Mouse (Mus musculus) gastrocnemius, postnatal 25 days (tissue): ENCODE measurements around the gene Itga7. TPM values are rescaled to one million over a fixed set of nuclear protein-coding genes. Genes with fewer than 3 reads are reported as not detected.
A peak's percentile ranks its signal among the peaks of the same experiment; 100 is the strongest.
"Not testable (repeated sequence)": the region's sequence is repeated elsewhere in the genome, so short reads cannot be mapped to it uniquely, and the experiment has no call there.

Experiments
- DNase-seq: peaks from one replicate; pipeline ENCODE4 v3.0.0; 2022
- total RNA-seq, 2 experiments: library from RNA; stranded (reverse); gene quantifications; 1 replicate in 1 of 2; 2 replicates in 1 of 2; pipeline ENCODE4 v1.2.3; 2021

Gene Itga7
- total RNA-seq, 2 experiments from 2014 or later, result 63.5 to 67.3 TPM

GRCm38 (mm10) chr10:128935826-128936440, 2.3 kb downstream of the Itga7 start:
- DNase-seq, result peak; percentile 72

GRCm38 (mm10) chr10:128937756-128938390, 4.3 kb downstream of the Itga7 start:
- peak; percentile 53 for DNase-seq

- peak; percentile 91 for DNase-seq
Measured at GRCm38 (mm10) chr10:128938457-128938856, 4.8 kb downstream of the Itga7 start.

DNA sequence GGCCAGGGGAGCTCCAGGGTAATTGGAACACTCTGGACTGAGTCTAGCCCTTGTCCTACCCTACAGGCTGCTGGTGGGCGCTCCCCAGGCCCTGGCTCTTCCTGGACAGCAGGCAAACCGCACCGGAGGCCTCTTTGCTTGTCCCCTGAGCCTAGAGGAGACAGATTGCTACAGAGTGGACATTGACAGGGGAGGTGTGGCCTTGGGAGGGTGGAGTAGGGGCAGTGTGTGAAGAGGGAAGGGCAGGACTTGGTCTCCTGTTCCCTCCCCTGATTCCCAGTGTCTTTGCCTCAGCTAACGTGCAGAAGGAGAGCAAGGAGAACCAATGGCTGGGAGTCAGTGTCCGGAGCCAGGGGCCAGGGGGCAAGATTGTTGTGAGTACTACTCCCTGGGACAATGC, 5.4 kb downstream of the Itga7 start:
- DNase-seq, result no peak

DNA sequence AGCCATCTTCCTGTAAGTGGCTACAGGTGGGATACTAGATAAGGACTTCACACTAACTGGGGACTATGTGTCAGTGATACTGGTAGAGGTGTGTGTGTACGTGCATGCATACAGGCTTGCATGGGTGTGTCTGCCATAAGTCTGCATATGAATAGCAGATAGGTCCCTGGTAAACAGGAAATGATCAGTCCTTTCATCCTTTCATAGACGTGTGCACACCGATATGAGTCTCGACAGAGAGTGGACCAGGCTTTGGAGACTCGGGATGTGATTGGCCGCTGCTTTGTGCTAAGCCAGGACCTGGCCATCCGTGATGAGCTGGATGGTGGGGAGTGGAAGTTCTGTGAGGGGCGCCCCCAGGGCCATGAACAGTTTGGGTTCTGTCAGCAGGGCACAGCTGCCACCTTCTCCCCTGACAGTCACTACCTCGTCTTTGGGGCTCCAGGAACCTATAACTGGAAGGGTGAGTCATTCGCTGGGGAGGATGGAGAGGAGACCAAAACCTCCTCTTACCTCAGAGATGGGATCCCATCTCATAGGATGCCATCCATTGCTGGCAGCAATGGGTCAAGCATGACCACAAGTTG, 7.0 kb downstream of the Itga7 start:
- DNase-seq, result no peak

DNA sequence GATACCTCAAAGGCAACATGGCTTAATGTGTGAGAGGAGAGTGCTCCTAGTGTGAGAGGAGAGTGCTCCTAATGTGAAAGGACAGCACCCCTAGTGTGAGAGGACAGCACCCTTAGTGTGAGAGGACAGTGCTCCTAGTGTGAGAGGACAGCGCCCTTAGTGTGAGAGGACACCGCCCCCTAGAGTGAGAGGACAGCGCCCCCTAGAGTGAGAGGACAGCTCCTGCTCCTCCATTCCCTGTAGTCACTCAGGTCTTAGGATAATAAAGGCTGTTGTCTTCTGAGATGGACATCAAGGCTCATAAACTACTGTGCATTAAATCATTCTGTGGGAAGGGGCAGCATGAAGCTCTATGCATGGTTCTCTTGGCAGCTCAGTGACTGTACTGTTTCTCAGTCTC, 12.1 kb downstream of the Itga7 start:
- peak; percentile 51 for DNase-seq

DNA sequence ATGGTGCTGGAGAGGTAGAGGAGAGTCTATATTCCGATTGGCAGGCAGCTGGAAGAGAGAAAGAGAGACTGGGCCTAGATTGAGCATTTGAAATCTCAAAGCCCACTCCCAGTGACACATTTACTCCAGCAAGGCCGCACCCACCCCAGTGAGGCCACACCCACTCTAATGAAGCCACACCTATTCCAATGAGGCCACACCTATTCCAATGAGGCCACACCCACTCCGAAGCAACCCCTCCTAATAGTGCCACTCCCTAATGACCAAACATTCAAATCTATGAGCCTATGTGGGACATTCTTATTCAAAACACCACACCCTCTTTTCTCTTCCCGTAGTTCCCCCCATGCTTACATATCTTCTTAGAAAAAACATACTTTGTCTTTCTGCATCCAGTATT, 13.9 kb downstream of the Itga7 start:
- DNase-seq, result no peak

- no peak for DNase-seq
Measured at GRCm38 (mm10) chr10:128950208-128950887, 16.7 kb downstream of the Itga7 start.

DNA sequence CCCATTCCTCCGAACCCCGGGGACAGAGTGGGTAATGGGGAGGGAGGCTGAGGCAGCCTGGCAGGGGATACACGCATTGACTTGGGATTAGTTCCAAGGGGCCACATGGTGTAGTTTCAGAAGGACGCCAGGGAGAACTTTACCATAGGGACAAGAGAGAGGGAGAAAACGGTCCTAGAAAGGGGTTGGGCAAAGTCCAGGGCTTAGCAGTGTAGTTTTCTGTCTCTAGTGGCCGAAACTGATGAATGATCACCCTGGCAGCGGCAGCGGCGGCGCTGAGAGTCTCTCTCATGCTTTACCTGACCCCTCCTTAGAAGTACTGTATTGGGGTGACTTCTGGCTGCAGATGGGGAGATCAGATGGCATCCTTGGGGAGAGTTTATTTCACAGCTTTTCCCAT, 24.7 kb downstream of the Itga7 start:
- no peak for DNase-seq

GRCm38 (mm10) chr10:128960142-128960541, 26.5 kb downstream of the Itga7 start:
- DNase-seq, result no peak

GRCm38 (mm10) chr10:128960590-128961584, 27.3 kb downstream of the Itga7 start, which contains the start of gene Mettl7b:
Gene Mettl7b (minus strand): TSS chr10:128960988.
- DNase-seq, result no peak

DNA sequence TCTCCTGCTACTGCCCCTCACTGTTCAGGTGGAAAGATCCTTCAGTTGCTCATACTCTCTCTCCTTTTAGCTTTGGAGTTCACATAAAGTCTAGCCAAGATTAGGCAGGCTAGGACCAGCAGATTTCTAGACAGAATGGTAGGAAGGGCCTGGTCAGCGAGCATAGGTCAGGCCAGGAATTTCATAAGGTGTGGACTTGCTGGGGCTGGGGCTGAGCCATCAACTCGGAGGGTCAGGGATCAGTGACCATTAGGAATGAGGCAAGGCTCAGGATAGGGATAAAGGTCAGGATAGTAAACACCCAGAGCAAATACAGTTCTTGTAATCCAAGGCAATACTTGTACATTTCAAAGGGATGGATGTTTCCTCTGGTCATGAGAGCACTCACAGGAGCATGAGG, 31.3 kb downstream of the Itga7 start:
- no peak for DNase-seq

GRCm38 (mm10) chr10:128965871-128966270, 32.3 kb downstream of the Itga7 start:
- no peak for DNase-seq

- no peak for DNase-seq
Measured at GRCm38 (mm10) chr10:128968341-128968749, 34.7 kb downstream of the Itga7 start.

GRCm38 (mm10) chr10:128970740-128971250, 37.2 kb downstream of the Itga7 start:
- no peak for DNase-seq

DNA sequence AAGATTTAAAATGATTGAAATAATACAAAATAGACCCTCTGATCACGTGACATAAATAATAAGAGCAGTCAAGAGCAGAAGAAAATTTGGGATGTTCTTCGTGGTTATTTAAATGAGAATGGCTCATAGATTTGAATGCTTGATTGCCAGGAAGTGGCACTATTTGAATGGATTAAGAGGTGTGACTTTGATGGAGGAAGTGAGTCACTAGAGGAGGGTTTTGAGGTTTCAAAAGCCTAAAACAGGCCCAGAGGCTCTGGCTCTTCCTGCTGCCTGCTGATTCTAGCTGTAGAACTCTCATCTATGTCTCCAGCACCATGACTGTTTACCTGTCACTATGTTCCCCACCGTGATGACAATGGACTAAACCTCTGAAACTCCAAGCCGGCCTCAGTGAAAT, 39.2 kb downstream of the Itga7 start:
- DNase-seq, result no peak

DNA sequence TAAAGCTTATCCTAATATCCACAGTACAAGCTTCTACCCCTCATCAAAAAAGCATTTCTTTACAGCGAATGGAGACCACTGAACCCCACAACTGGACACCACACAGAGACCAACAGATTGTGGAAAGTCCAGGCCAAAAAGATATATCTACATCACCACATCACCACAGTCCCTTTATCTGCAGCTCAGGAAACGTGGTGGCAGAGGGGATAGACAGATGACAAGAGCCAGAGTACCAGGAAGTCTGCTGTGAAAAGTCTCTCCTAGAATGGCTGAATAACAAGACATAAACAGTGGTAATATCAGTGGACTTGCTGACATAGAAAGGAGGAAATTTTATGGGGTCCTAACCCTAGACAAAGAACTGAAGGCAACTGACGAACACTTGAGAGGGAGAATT, 42.8 kb downstream of the Itga7 start:
- DNase-seq, result no peak

GRCm38 (mm10) chr10:128977522-128978114, 44.0 kb downstream of the Itga7 start:
- no peak for DNase-seq

DNA sequence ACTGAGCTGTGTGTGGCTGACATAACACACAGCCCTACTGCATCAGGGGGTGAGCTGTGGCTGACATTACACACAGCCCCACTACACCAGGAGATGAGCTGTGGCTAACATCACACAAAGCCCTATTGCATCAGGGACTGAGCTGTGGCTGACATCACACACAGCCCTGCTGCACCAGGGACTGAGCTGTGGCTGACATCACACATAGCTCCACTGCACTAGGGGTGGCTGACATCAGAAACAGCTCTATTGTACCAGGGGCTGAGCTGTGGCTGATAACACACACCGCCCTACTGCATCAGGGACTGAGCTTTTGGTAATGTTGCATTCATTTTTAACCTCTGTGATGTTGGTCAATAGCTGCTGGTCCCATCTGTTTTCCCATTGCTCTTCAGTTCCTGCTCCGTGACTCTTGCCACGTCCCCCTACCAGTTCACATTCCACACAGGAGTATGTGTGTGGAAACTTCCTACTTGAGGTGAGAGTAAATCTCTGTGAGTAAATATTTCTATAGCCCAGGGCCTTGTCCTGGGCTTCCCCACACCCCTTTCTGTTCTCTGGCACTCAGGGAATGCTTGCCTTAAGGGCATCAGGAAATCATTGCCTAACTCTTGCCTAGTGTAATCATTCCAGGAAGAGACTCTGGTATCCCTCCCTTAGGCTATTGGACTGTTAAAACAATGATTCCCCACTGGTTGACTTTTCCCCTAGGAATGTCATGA, 47.2 kb downstream of the Itga7 start:
- no peak for DNase-seq

- DNase-seq, result not testable (repeated sequence)
Measured at GRCm38 (mm10) chr10:128989131-128989530, 55.5 kb downstream of the Itga7 start, which contains the start of gene Olfr9. Gene Olfr9 (plus strand): TSS chr10:128989431.
